Mouse (Mus musculus): ENCODE data around the gene Iqgap2. TPM values are rescaled to one million over a fixed set of nuclear protein-coding genes. Genes with fewer than 3 reads are reported as not detected.

Iqgap2 gene
- polyA plus RNA-seq, 1 experiment from 2014 or later, result 11.0 TPM

DNA sequence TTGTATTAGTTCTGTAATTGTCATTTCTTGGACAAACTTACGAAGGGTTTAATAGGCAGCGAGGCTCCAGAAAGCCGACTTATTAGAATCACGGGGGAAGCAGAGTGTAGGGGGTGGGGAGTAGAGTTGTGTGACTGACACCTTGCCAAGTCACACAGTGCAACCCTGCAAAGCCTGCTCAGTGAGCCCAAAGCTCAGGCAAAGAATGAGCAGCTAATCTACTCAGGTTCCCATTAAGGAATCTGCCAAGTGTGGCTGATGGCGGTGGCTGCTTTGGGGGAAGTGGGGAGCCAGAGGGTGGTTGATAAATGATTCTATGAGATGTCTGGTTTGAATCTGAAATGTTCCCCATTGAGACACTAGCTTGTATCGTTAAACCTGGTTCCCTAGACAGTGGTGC, 11.1 kb downstream of the Iqgap2 start:
- WGBS, result 78% methylated on average over 6 of the region's 6 CpGs
- H3K36me3 ChIP-seq (replicated peaks), result no peaks in the 10 kb centered on the region; the same call in 1 of the 2 replicates
- no peak overlapping the region for H3K27ac ChIP-seq (replicated peaks)
- peaks cover 24% of the 10 kb centered on the region for H3K4me1 ChIP-seq
- H3K27me3 ChIP-seq (replicated peaks; ENCODE audit: low read depth, poor library complexity, severe bottlenecking), result no peaks in the 10 kb centered on the region
- H3K9me3 ChIP-seq, result no peaks in the 10 kb centered on the region
- no peak overlapping the region for H3K4me3 ChIP-seq
- DNase-seq (ENCODE audit: low spot score), result no peak

DNA sequence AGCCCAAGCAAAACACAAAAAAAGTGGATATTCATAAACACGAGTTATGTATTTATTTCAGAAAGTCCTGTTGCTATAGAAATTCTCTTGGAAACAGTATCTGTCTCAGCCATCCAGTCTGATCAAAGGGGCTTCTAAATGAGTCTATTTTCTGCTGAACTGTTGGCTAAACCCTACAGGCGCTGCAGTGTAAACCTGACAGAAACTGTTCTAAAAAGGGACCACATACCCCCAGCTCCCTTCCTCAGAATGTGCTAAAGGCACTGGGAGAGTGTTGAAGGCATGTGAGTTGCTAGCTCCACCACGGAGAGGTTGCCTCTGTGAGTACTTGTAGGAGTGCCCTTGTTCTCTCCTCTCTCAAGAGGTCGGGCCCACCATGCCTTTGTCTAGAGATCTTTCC, 19.7 kb downstream of the Iqgap2 start:
- H3K36me3 ChIP-seq (replicated peaks), result no peaks in the 10 kb centered on the region
- H3K4me3 ChIP-seq, result no peak overlapping the region
- no peak overlapping the region for H3K27ac ChIP-seq (replicated peaks)
- no peak for DNase-seq (ENCODE audit: low spot score)
- H3K9me3 ChIP-seq, result no peaks in the 10 kb centered on the region
- no peaks in the 10 kb centered on the region for H3K27me3 ChIP-seq (replicated peaks; ENCODE audit: low read depth, poor library complexity, severe bottlenecking)
- H3K4me1 ChIP-seq, result peaks cover 44% of the 10 kb centered on the region
- 70% methylated on average over 4 of the region's 4 CpGs for WGBS

DNA sequence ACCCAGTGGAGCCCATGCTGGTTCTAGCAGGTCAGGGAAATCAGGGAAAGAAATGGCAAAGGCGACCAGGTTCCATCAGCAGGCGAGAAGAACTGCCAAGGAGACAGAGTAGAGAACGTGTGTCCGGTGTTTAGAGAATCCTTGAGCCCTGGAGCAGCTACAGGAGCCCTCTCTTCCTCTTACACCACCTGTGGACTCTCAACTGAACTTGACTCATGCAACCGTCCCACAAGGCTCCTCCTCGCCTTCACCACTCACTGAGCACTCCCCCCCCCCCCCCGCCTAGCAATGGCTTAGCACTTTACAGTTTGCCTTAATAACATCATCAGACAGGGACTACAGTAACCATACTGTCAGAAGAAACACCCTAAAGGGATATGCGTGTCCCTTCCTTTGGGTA, 21.1 kb downstream of the Iqgap2 start:
- Histone ChIP-seq H3K9me3 (no peaks in the 10 kb centered on the region), H3K27ac (replicated peaks) (no peak overlapping the region), H3K27me3 (replicated peaks; ENCODE audit: low read depth, poor library complexity, severe bottlenecking) (no peaks in the 10 kb centered on the region), H3K4me1 (peaks cover 44% of the 10 kb centered on the region), H3K4me3 (no peak overlapping the region), H3K36me3 (replicated peaks) (no peaks in the 10 kb centered on the region)
- 90% methylated on average over 8 of the region's 8 CpGs for WGBS
- no peak for DNase-seq (ENCODE audit: low spot score)

DNA sequence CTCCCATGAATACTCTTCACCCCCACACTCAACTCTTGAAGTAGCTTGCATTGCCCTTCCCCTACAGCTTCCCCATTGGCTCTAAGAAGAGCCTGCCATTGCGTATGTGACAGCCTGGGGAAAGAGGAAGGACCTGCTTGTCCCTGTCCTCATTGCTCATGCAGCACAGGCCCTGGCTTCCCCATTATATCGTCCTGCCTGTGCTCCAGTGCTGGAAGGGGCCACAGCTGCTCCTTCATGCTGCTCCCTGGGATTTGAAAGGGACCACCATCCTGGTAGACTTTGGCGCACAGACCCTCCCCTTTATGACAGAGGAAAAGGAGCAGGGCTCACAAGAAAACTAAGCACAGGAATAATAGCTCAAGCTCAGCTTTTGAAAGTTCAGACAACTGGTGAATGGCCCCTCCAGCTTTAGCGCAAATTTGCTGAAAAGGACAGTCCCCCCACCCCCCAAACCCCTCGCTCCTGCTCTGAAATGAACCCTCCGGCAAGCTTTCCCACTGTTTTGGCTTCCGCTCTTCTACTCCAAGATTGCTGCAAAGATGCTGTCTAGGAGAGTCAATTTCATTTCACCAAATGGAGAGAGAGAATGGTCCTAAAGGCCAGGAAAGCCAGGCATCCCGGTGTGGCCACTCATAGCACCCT, 22.7 kb downstream of the Iqgap2 start:
- H3K4me1 ChIP-seq, result peaks cover 44% of the 10 kb centered on the region
- DNase-seq (ENCODE audit: low spot score), result peak; percentile 40
- H3K27me3 ChIP-seq (replicated peaks; ENCODE audit: low read depth, poor library complexity, severe bottlenecking), result no peaks in the 10 kb centered on the region
- H3K36me3 ChIP-seq (replicated peaks), result no peaks in the 10 kb centered on the region
- 66% methylated on average over 8 of the region's 8 CpGs for WGBS
- H3K27ac ChIP-seq (replicated peaks), result peak overlapping the region; percentile 75
- no peaks in the 10 kb centered on the region for H3K9me3 ChIP-seq
- H3K4me3 ChIP-seq, result no peak overlapping the region

DNA sequence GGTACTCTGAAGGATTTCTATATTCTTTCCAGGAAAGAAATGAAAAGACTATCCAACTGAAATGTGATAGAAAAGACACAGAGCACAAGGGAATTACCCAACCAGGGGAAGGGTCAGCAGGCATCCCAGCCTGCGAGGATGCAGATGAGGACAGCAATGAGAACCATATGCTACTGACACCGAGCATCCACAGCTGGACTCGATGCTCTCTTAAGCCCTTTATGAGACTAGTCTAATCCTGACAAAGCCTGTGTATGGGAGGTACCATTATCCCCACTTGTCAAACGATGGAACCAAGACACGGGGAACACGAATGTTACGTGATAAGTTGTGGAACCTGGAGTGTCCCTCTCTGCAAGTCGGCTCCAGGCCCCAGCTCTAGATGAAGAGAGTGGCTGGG, 29.5 kb downstream of the Iqgap2 start:
- Histone ChIP-seq H3K4me3 (no peak overlapping the region), H3K27me3 (replicated peaks; ENCODE audit: low read depth, poor library complexity, severe bottlenecking) (no peaks in the 10 kb centered on the region), H3K36me3 (replicated peaks) (no peaks in the 10 kb centered on the region), H3K9me3 (no peaks in the 10 kb centered on the region), H3K27ac (replicated peaks) (no peak overlapping the region), H3K4me1 (peaks cover 18% of the 10 kb centered on the region)
- 64% methylated on average over 8 of the region's 8 CpGs for WGBS
- DNase-seq (ENCODE audit: low spot score), result peak; percentile 42

DNA sequence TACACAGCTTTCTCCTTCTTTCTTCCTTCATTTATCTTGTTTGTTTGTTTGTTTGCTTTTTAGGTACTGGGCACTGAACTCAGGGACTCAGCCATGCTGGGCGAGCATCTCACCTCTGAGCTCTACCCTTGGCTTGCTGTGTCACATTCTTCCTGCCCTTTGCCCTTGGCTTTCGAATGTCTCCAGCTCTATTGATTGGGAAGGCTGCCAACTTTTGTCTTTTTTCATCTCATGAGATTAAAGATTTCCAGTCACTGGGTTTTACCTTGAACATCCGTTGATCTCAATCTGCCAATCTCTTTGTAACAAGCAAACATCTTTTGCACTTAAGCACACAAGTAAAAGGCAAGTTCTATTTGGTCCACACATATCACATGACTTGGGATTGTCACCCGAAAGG, 32.5 kb downstream of the Iqgap2 start:
- H3K27me3 ChIP-seq (replicated peaks; ENCODE audit: low read depth, poor library complexity, severe bottlenecking), result no peaks in the 10 kb centered on the region
- H3K4me3 ChIP-seq, result no peak overlapping the region
- no peak overlapping the region for H3K27ac ChIP-seq (replicated peaks)
- peaks cover 18% of the 10 kb centered on the region for H3K4me1 ChIP-seq
- H3K9me3 ChIP-seq, result no peaks in the 10 kb centered on the region
- 86% methylated on average over 4 of the region's 4 CpGs for WGBS
- no peak for DNase-seq (ENCODE audit: low spot score)
- H3K36me3 ChIP-seq (replicated peaks), result no peaks in the 10 kb centered on the region

DNA sequence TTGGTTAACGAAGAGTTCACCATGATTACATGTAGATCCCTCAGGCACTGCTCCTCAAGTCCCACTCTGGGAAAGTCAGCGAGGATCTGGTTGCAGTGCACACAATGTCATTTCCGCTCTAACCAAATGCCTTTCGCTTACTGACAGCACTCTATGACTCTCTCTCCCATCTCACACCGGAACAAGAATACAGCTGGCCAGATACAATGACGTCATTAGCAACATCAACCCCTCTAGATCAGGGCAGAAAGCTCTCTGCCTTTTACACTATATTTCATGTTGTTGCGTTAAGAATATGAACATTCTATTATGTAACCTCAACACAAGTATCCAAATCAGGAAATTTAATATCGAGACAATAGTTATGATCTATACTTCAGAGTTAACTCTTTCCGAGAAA, 32.9 kb downstream of the Iqgap2 start:
- Histone ChIP-seq H3K36me3 (replicated peaks) (no peaks in the 10 kb centered on the region), H3K4me3 (no peak overlapping the region), H3K4me1 (peaks cover 18% of the 10 kb centered on the region), H3K27me3 (replicated peaks; ENCODE audit: low read depth, poor library complexity, severe bottlenecking) (no peaks in the 10 kb centered on the region), H3K27ac (replicated peaks) (no peak overlapping the region), H3K9me3 (no peaks in the 10 kb centered on the region)
- 86% methylated on average over 9 of the region's 9 CpGs for WGBS
- no peak for DNase-seq (ENCODE audit: low spot score)

DNA sequence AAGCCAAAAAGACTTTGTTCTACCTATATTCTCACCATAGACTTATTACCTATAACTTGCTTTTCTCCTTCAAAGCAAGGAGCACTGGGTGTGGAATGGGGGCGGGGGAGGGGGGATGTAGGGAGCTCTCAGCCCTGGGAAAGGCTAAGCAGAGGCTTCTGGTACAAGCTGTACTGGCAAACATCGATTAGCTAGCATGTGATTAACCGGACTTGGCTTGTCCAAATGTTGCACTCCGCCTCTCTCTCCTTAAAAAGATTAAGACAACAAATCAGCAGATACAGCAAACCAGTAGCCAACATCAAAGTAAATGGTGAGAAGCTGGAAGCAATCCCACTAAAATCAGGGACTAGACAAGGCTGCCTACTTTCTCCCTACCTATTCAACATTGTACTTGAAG, 36.2 kb downstream of the Iqgap2 start:
- Histone ChIP-seq H3K4me1 (peaks cover 11% of the 10 kb centered on the region), H3K27ac (replicated peaks) (no peak overlapping the region), H3K9me3 (no peaks in the 10 kb centered on the region), H3K4me3 (no peak overlapping the region), H3K36me3 (replicated peaks) (no peaks in the 10 kb centered on the region), H3K27me3 (replicated peaks; ENCODE audit: low read depth, poor library complexity, severe bottlenecking) (no peaks in the 10 kb centered on the region)
- no peak for DNase-seq (ENCODE audit: low spot score)
- WGBS, result 90% methylated on average over 4 of the region's 4 CpGs

DNA sequence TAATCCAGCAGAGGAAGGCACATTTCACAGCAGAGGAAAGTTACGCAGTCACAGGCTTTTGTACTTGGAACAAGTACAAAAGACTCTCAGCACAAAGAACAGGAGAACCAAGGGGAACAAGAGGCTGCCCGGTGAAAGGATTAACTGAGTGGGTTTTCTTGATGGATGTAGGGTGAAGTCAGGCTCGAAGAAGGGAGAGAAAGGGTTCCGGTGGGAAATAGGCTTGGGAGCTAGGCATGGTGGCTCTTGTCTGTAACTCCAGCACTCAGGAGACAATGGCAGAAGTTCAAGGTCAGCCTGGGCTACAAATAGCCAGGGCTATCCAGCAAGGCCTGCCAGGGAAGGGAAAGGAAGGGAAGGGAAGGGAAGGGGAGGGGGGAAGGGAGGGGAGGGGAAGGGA, 40.1 kb downstream of the Iqgap2 start:
- WGBS, result 67% methylated on average over 4 of the region's 4 CpGs
- Histone ChIP-seq H3K36me3 (replicated peaks) (no peaks in the 10 kb centered on the region), H3K4me3 (no peak overlapping the region), H3K4me1 (peaks cover 23% of the 10 kb centered on the region), H3K27me3 (replicated peaks; ENCODE audit: low read depth, poor library complexity, severe bottlenecking) (no peaks in the 10 kb centered on the region), H3K27ac (replicated peaks) (0 out of 2 replicates have a peak overlapping the region, but pooled peaks have one; percentile 12), H3K9me3 (no peaks in the 10 kb centered on the region)
- no peak for DNase-seq (ENCODE audit: low spot score)

DNA sequence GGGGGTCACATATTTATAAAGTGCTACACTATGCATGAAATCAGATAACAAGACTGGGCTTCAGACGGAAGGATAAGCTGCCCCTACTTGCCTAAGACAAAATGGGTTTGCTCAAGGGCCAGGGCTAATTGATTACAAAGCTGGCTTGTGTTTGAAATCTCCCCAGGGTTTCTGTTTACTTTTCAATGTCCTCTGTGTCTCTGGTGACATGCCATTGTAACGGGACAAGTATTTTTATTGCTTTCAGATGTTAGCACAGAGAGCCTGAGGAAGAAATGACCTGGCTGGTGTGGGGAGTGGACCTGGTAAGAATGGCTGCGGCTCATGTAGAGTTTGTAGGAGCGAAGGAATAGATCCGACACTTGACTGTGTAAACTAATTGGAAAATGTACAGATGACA, 41.3 kb downstream of the Iqgap2 start:
- no peak for DNase-seq (ENCODE audit: low spot score)
- no peaks in the 10 kb centered on the region for H3K36me3 ChIP-seq (replicated peaks)
- no peaks in the 10 kb centered on the region for H3K27me3 ChIP-seq (replicated peaks; ENCODE audit: low read depth, poor library complexity, severe bottlenecking)
- no peak overlapping the region for H3K4me3 ChIP-seq
- peaks cover 23% of the 10 kb centered on the region for H3K4me1 ChIP-seq
- H3K9me3 ChIP-seq, result no peaks in the 10 kb centered on the region
- H3K27ac ChIP-seq (replicated peaks), result no peak overlapping the region
- WGBS, result 37% methylated on average over 5 of the region's 5 CpGs

DNA sequence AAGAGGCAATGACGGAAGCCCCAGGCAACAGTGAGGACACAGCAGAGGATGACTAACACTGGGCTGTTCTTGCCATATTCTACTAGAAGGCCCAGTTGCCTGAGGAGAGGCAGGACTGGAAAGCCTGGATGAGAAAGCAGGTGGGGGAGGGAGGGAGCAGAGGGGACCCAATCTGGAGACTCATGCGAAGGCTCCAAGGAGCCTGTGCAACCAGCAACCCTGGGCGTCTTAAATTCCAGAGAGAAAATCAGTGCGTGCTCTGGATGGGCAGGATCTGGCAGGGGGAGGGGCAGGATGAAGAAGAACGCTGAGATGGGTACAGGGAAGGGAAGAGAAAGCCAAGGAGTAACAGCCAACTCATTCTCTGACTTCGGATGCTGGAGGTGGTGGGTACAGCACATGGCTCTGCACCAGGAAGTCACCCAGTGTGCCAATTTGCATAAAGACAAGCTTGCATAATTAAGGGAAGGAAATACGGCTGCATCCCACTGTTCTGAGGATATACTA, 42.2 kb downstream of the Iqgap2 start:
- Histone ChIP-seq H3K27me3 (replicated peaks; ENCODE audit: low read depth, poor library complexity, severe bottlenecking) (no peaks in the 10 kb centered on the region), H3K27ac (replicated peaks) (peak overlapping the region; percentile 24; the same call in 1 of the 2 replicates), H3K4me1 (peaks cover 23% of the 10 kb centered on the region), H3K36me3 (replicated peaks) (no peaks in the 10 kb centered on the region), H3K4me3 (no peak overlapping the region), H3K9me3 (no peaks in the 10 kb centered on the region)
- no peak for DNase-seq (ENCODE audit: low spot score)
- 46% methylated on average over 7 of the region's 7 CpGs for WGBS

DNA sequence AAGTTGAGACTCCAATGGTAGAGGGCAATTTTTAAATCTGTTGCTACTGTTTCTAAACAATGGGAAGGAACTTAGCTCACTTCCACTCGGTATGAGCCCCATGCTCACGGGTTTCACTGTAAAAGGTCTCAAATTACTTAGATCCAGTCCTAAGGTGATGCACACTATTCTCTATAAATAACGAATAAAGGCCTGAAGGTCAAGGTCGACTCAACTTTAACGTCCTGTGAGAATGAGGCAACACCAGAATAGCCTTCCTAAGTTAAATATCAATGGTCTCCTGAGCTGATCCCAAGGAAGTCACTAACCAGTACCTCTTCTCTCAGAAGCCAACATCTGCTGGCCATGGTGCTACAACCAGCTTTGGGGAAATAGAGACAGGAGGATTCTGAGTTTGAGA, 45.4 kb downstream of the Iqgap2 start:
- peaks cover 28% of the 10 kb centered on the region for H3K4me1 ChIP-seq
- H3K36me3 ChIP-seq (replicated peaks), result no peaks in the 10 kb centered on the region
- no peak overlapping the region for H3K27ac ChIP-seq (replicated peaks)
- no peaks in the 10 kb centered on the region for H3K27me3 ChIP-seq (replicated peaks; ENCODE audit: low read depth, poor library complexity, severe bottlenecking)
- no peak for DNase-seq (ENCODE audit: low spot score)
- 76% methylated on average over 5 of the region's 5 CpGs for WGBS
- H3K9me3 ChIP-seq, result no peaks in the 10 kb centered on the region
- no peak overlapping the region for H3K4me3 ChIP-seq

DNA sequence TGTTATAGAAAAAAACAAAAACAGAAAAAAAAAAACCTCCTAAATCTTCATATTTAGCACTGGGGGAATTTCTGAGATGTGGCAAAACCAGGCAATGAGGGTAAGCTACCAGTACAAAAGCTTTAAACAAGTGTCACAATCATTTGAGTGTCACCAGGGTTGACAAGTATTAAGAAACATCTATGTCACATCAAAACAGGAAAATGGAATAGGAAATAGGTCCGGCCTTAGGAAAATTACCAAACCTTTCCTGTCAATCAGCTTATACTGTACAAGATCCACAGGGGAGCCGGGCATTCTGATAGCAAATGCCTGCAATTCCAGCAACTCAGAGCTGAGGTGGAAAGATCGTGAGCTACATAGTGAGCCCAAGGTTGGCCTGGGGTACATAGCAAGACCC, 46.8 kb downstream of the Iqgap2 start:
- Histone ChIP-seq H3K4me3 (no peak overlapping the region), H3K9me3 (no peaks in the 10 kb centered on the region), H3K4me1 (peaks cover 14% of the 10 kb centered on the region), H3K36me3 (replicated peaks) (no peaks in the 10 kb centered on the region), H3K27ac (replicated peaks) (no peak overlapping the region), H3K27me3 (replicated peaks; ENCODE audit: low read depth, poor library complexity, severe bottlenecking) (no peaks in the 10 kb centered on the region)
- WGBS, result 85% methylated on average over 3 of the region's 3 CpGs
- DNase-seq (ENCODE audit: low spot score), result no peak
